Mouse (Mus musculus) left cerebral cortex, adult 9 months (tissue): ENCODE measurements around the gene Epb41.

Experiments
- DNase-seq, 2 experiments: peaks; one replicate each; pipeline ENCODE4 v3.0.0; 2022; ENCODE audit warnings: low spot score in 2 of 2

Gene Epb41

DNA sequence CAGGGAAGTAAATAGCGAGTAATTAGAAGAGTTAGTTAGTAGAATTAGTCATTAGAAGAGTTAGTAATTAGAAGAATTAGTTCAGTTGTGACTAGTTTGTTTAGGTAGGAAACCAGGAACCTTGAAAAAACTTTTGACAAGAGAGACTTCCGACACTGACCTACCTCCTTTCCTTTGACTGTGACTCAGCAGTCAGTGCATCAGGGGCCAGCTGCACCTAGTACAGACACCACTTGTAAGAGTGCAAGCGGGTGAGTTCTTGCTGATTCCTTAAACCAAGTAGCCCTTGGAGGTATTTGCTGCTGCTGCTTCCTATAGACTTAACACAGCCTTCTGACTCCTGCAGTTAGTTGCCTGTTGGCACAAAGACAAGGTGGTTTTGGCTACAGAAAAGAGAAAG is 184.4 kb downstream of the Epb41 start:
- no peak for DNase-seq

DNA sequence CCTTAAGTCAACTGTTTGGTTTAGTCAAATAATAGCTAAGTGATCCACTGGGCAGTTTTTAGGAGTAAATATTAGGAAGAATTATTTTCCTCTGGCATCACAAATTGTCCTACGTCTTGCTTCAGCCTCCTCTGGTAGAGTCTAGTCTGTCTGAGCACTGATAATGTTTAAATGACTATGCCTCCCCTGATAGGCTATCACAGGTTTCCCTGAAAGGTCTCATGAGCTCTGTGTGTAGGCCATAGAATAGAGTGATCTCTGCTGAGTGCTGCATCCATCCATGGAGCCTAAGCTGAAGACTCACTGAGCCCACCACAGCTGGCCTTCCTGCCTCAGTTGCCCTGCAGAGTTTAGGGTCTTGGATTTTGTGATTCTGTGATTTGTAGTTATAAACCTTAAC is 186.6 kb downstream of the Epb41 start:
- no peak for DNase-seq

DNA sequence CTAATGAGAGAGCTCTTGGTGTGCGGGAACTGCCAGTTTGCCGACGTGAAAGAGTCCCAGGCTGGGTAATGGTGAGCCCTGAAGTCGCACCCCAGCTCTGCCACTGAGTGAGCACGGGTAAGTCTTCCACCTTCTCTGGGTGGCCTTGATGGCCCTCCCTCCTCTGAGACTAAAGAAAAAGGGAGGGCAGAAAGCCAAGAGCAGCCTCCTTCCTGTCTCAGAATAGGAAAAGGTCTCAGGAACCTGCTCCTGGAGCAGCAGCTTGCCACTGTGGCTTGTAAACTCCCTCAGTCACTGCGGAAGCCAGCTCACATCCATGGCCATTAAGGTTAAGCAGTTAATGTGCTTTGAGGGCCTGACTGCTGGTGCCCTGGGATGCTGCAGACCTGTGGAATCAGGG is 189.7 kb downstream of the Epb41 start:
- no peak for DNase-seq

DNA sequence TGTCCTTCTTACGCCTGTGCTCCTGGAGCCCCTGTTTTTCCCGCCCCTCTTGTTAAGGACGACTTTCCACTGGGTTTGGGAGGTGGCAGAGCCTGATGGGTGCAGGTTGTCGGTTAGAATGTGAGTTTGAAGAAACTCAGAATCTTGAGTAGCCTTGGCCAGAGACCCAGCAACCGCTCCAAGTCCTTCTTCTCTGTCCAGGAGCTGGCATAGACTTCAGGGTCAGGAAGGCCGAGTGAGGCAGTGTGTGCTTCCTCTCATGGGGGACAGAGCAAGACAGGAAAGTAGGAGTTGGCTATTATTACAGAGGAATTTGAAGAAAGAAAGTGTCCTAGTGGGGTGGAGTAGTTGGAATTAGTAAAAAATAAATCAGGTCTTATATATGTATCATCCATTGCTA is 191.6 kb downstream of the Epb41 start:
- no peak for DNase-seq

DNA sequence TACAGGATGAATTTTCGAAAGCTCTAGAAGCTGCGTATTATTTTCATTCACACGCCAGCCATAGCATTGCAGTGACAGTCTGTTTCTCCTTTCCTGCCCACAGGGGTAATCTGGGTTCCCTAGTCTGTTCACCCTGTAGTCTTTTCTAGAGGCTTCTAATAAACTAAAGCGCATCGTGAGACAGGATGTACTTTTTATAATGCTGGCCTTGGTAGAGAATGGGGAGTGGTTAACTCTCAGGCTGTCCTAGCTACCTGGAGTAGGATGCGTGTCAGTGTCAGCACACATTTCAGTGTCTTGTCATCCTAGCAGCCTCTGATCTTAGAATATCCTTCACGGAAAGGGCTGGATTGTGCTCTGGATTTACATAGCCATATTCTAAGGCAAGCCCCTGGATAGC is 193.8 kb downstream of the Epb41 start:
- no peak for DNase-seq

DNA sequence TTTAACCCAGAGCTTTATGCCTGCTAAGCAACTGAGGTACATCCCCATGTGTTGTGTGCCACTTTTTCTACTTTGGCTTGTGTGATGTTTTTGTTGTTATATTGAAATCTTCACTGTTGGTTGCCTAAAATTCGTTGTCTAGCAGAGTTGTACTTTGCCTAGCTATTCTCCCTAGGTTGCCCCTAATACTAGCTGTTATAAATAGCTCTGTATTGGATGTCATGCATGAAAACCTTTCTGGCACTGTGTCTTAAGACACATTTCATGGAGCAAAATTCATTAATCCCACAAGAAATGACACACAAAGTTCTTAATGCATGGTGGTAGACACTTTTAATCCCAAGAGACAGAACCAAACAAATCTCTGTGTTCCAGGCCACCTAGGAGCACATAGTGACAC is 195.4 kb downstream of the Epb41 start:
- no peak for DNase-seq

DNA sequence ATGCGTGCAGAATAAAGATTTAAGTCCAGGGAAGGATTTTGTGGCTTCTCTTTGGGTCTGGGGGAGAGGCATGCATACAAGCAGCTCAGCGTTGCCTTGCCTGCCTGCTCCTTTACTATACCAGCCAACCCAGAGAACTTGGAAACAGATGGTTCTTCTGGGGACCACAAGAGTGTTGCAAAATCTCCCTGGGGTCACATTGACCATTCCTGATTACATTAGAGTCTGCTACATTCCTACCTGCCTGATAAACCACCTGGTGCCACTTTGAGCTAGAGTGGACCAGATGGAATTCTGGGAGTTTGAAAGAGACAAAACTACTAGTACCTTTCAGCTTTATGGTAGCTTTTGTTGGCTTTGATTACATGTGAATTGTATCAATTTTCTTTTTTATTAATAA is 198.3 kb downstream of the Epb41 start:
- DNase-seq, result no peak

DNA sequence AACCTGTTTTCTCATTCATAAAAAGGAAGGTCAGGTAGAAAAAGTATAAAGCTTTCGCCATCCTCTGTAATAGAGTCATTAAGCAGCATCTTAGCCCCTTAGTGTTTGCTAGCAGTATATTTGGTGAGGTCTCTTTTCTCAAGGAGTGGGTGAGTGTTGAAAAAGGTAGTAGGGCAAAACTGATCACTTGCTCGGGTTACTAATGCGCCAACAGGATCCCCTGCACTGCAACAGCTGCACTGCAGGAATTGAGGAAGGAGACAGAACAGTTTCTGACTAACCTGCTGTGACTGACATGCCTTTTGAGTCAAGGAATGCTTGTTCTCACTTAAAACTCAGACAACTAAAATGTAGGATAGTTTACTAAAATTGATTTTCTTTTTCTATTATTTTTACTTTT is 199.9 kb downstream of the Epb41 start:
- no peak for DNase-seq

DNA sequence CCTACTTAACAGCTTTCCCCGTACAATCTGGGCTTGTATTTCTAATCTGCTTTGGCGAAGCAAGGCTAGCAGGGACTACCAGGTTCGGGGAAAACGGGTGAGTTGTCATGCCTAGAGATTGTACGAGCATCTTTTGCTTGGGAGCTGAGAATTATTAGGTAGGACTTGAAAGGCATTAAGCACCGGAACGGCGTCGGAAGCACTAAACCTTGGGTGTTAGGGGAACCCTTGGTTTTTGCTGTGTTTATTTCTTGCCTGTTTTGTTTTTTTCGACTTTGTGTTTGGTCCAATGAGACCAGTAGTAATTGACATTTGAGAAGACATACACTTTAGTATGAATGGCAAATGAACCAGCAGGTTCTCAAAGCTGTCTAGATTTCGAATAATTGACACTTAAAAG is 200.6 kb downstream of the Epb41 start:
- no peak for DNase-seq

DNA sequence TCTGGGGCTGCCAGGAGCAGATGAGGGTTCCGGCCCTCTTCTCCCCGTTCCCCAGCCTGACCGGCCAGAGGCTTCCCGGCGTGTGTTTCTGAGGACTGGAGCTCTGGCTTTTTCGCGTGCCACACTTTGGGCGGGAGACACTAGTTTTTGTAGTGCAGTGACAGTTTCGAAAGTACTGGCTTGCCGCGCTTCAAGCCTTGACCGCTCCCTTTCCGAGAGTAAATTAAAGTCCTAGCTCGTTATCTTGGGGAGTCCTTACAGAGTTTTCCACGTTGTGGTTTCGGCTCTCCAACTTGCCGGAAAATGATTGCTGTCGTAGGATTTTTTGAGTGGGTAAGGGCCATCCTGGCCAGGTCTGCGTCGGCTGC is 201.0 kb downstream of the Epb41 start:
- DNase-seq, result no peak
